In genomic region chr2:93280117-93280620, GRCm38 (mm10) we compare ENCODE assay signal across 17 mouse cellular contexts. TPM values are rescaled to one million over a fixed set of nuclear protein-coding genes. Genes with fewer than 3 reads are reported as not detected.
DNase-seq lines count a peak whose midpoint lies in the region; ATAC-seq lines count a peak whose summit lies in the region.
"Had no signal": no experiment of that assay in that cellular context is flagged by ENCODE, and none has a peak within 500 bp of the region (broad histone marks: within the 10 kb centered on the region; RNA-seq: fewer than 3 reads in every experiment).

No protein-coding gene starts in this region.

- H3K27me3 ChIP-seq in kidney, embryonic 15.5 days, result no peaks in the 10 kb centered on the region
- H3K27me3 ChIP-seq in forebrain, embryonic 11.5 days (ENCODE audit: control insufficient read depth, insufficient read depth, low read length), result no peaks in the 10 kb centered on the region
- no peaks in the 10 kb centered on the region for H3K27me3 ChIP-seq in hindbrain, embryonic 15.5 days
- H3K27me3 ChIP-seq in neural tube, embryonic 12.5 days (replicated peaks), result no peaks in the 10 kb centered on the region

- H3K4me2 ChIP-seq in kidney, embryonic 15.5 days, result no peak overlapping the region
- H3K4me2 ChIP-seq in forebrain, embryonic 11.5 days (ENCODE audit: low read depth, low read length, severe bottlenecking), result peak overlapping the region; percentile 15; the same call in 1 of the 2 replicates
- no peak overlapping the region for H3K4me2 ChIP-seq in hindbrain, embryonic 15.5 days
- peak overlapping the region; percentile 27; the same call in 1 of the 2 replicates for H3K4me2 ChIP-seq in neural tube, embryonic 12.5 days (replicated peaks)

- no peak overlapping the region for H3K9ac ChIP-seq in kidney, embryonic 15.5 days
- H3K9ac ChIP-seq in forebrain, embryonic 11.5 days (ENCODE audit: low read length), result no peak overlapping the region; the same call in none of the 2 replicates
- H3K9ac ChIP-seq in hindbrain, embryonic 15.5 days, result no peak overlapping the region
- H3K9ac ChIP-seq in neural tube, embryonic 12.5 days, result no peak overlapping the region

- H3K36me3 ChIP-seq in kidney, embryonic 15.5 days, result no peaks in the 10 kb centered on the region
- no peaks in the 10 kb centered on the region for H3K36me3 ChIP-seq in forebrain, embryonic 11.5 days (ENCODE audit: control insufficient read depth, insufficient read depth, low read length)
- H3K36me3 ChIP-seq in hindbrain, embryonic 15.5 days, result no peaks in the 10 kb centered on the region
- H3K36me3 ChIP-seq in neural tube, embryonic 12.5 days, result no peaks in the 10 kb centered on the region; the same call in 1 of the 2 replicates

- no peak for ATAC-seq in kidney, embryonic 15.5 days (replicated peaks; ENCODE audit: low FRiP score)
- ATAC-seq in forebrain, embryonic 11.5 days (replicated peaks; ENCODE audit: low FRiP score), result peak; percentile 16; the same call in 1 of the 2 replicates
- ATAC-seq in hindbrain, embryonic 15.5 days (ENCODE audit: low FRiP score, low read depth), result no peak
- ATAC-seq in neural tube, embryonic 12.5 days (ENCODE audit: low FRiP score, low read depth), result peak; percentile 35

- DNase-seq in kidney, postnatal 25 days, result no peak
- no peak for DNase-seq in forebrain, embryonic 11.5 days (ENCODE audit: low spot score)
- no peak for DNase-seq in thymus, adult 18-20 months
- DNase-seq in cerebellum, adult 18-20 months, result no peak
- no peak for DNase-seq in ovary, postnatal 14 days (ENCODE audit: low spot score)
- DNase-seq: adrenal gland, postnatal 25 days; heart, adult 2 months; heart, postnatal 36 days; kidney, adult 8-10 months; right cerebral cortex, postnatal 14 days; thymus, postnatal 14 days had no signal

- 54% methylated on average over 2 of the region's 2 CpGs for WGBS in kidney, embryonic 15.5 days
- WGBS in forebrain, embryonic 11.5 days, result 47% methylated on average over 2 of the region's 2 CpGs
- whole genome bisulfite sequencing in hindbrain, embryonic 15.5 days, result 33% methylated on average over 2 of the region's 2 CpGs
- 38% methylated on average over 2 of the region's 2 CpGs for WGBS in neural tube, embryonic 12.5 days

- no peaks in the 10 kb centered on the region for H3K9me3 ChIP-seq in kidney, embryonic 15.5 days (replicated peaks)
- no peaks in the 10 kb centered on the region for H3K9me3 ChIP-seq in forebrain, embryonic 11.5 days (ENCODE audit: control insufficient read depth, low read length)
- no peaks in the 10 kb centered on the region for H3K9me3 ChIP-seq in hindbrain, embryonic 15.5 days
- no peaks in the 10 kb centered on the region for H3K9me3 ChIP-seq in neural tube, embryonic 12.5 days
- H3K9me3 ChIP-seq: megakaryocyte, embryonic 14.5 days had no signal

- peaks cover 89% of the 10 kb centered on the region for H3K4me1 ChIP-seq in kidney, embryonic 15.5 days
- peaks cover 55% of the 10 kb centered on the region for H3K4me1 ChIP-seq in forebrain, embryonic 11.5 days (replicated peaks; ENCODE audit: control insufficient read depth, insufficient read depth, low read length)
- peaks cover 61% of the 10 kb centered on the region for H3K4me1 ChIP-seq in hindbrain, embryonic 15.5 days (replicated peaks)
- H3K4me1 ChIP-seq in neural tube, embryonic 12.5 days, result peaks cover 83% of the 10 kb centered on the region

- peak overlapping the region; percentile 94; the same call in 1 of the 2 replicates for H3K27ac ChIP-seq in kidney, embryonic 15.5 days
- peak overlapping the region; percentile 84 for H3K27ac ChIP-seq in forebrain, embryonic 11.5 days (ENCODE audit: low read depth, low read length)
- peak overlapping the region; percentile 35 for H3K27ac ChIP-seq in hindbrain, embryonic 15.5 days (replicated peaks)
- peak overlapping the region; percentile 86 for H3K27ac ChIP-seq in neural tube, embryonic 12.5 days
- H3K27ac ChIP-seq: heart, adult 2 months; layer of hippocampus, adult 2 months; left cerebral cortex, adult 2 months had no signal

- H3K4me3 ChIP-seq in kidney, embryonic 15.5 days (replicated peaks), result no peak overlapping the region
- H3K4me3 ChIP-seq in forebrain, embryonic 11.5 days (ENCODE audit: low read depth, low read length), result no peak overlapping the region
- H3K4me3 ChIP-seq in hindbrain, embryonic 15.5 days, result no peak overlapping the region
- H3K4me3 ChIP-seq in neural tube, embryonic 12.5 days, result no peak overlapping the region
- H3K4me3 ChIP-seq: heart, adult 2 months; layer of hippocampus, adult 2 months; left cerebral cortex, adult 2 months; megakaryocyte, embryonic 14.5 days had no signal

RNA-seq across cellular contexts. Expression of gene Tspan18, which starts 54.1 kb away (rescaled TPM):
- 41.0 and 44.8 TPM in 2 replicates for polyA plus RNA-seq in kidney, embryonic 15.5 days (2015; fragmentation: Nextera tagmentation; extraction: Ambion mirVana)
- polyA plus RNA-seq in forebrain, embryonic 11.5 days (2014; fragmentation: Nextera tagmentation; extraction: Ambion mirVana), result 54.1 and 56.4 TPM in 2 replicates
- polyA plus RNA-seq in hindbrain, embryonic 15.5 days (2015; fragmentation: Nextera tagmentation; extraction: Ambion mirVana), result 17.9 and 23.5 TPM in 2 replicates
- polyA plus RNA-seq in neural tube, embryonic 12.5 days (2016; fragmentation: Nextera tagmentation; extraction: Ambion mirVana), result 50.7 and 53.9 TPM in 2 replicates

Comparison
In these comparisons a context has a peak if more than half of its experiments do, and no peak if none do; other contexts are left out.
1. ATAC-seq: peak in forebrain, embryonic 11.5 days (single experiment) and neural tube, embryonic 12.5 days (single experiment); none in kidney, embryonic 15.5 days (single experiment) and hindbrain, embryonic 15.5 days (single experiment).
2. H3K27ac ChIP-seq: peak in every context shown above with its lines; median percentile 94 in kidney, embryonic 15.5 days; 86 in neural tube, embryonic 12.5 days; 84 in forebrain, embryonic 11.5 days; 35 in hindbrain, embryonic 15.5 days.
3. H3K4me2 ChIP-seq: peak in forebrain, embryonic 11.5 days (single experiment) and neural tube, embryonic 12.5 days (single experiment); none in kidney, embryonic 15.5 days (single experiment) and hindbrain, embryonic 15.5 days (single experiment).